Mouse (Mus musculus) MEL (cell line): ENCODE measurements around the gene Abcb1b.

Source experiments
- CTCF ChIP-seq, 3 experiments: IDR thresholded peaks in 2 of 3; conservative IDR thresholded peaks in 1 of 3; 2 replicates each; pipeline ENCODE4 v1.5.1; 2011 to 2012; ENCODE audit warnings: low read length in 3 of 3, low read depth in 2 of 3, mild to moderate bottlenecking in 2 of 3, improper control_type of control experiment in 1 of 3, inconsistent platforms in 1 of 3, mixed read lengths in 1 of 3, moderate library complexity in 1 of 3; ENCODE audit not compliant: control insufficient read depth in 1 of 3, insufficient read depth in 1 of 3, poor library complexity in 1 of 3, severe bottlenecking in 1 of 3
- E2F4 ChIP-seq: IDR thresholded peaks from 2 replicates; pipeline ENCODE4 v1.6.1; 2011; ENCODE audit warnings: low read depth, low read length, improper control_type of control experiment, borderline replicate concordance
- EP300 ChIP-seq, 2 experiments: IDR thresholded peaks; 2 replicates each; pipeline ENCODE4 v1.6.1; 2011; ENCODE audit warnings: improper control_type of control experiment in 2 of 2, low read length in 2 of 2, low read depth in 1 of 2, mild to moderate bottlenecking in 1 of 2
- GABPA ChIP-seq: IDR thresholded peaks from 2 replicates; pipeline ENCODE4 v1.6.1; 2012; ENCODE audit warnings: low read depth, mild to moderate bottlenecking, inconsistent platforms, low read length, improper control_type of control experiment, moderate library complexity
- GATA1 ChIP-seq: IDR thresholded peaks from 2 replicates; pipeline ENCODE4 v1.6.1; 2011; ENCODE audit warnings: low read depth, low read length, improper control_type of control experiment
- MAZ ChIP-seq: IDR thresholded peaks from 2 replicates; pipeline ENCODE4 v1.6.1; 2012; ENCODE audit warnings: low read depth, mild to moderate bottlenecking, inconsistent platforms, low read length, improper control_type of control experiment
- MYC ChIP-seq: IDR thresholded peaks from 2 replicates; pipeline ENCODE4 v1.6.1; 2011; ENCODE audit warnings: low read depth, mild to moderate bottlenecking, low read length, improper control_type of control experiment, moderate library complexity
- POLR2A ChIP-seq, 2 experiments: IDR thresholded peaks; 2 replicates each; pipeline ENCODE4 v1.6.1; 2011 to 2012; ENCODE audit warnings: low read length in 2 of 2, mild to moderate bottlenecking in 2 of 2, control low read depth in 1 of 2, improper control_type of control experiment in 1 of 2, low read depth in 1 of 2, moderate library complexity in 1 of 2; ENCODE audit not compliant: control insufficient read depth in 1 of 2, insufficient read depth in 1 of 2, poor library complexity in 1 of 2
- POLR2AphosphoS5 ChIP-seq: IDR thresholded peaks from 2 replicates; pipeline ENCODE4 v1.6.1; 2012; ENCODE audit warnings: low read depth, borderline replicate concordance, mild to moderate bottlenecking, inconsistent platforms, low read length, moderate library complexity, mixed read lengths
- RCOR1 ChIP-seq: IDR thresholded peaks from 2 replicates; pipeline ENCODE4 v1.6.1; 2012; ENCODE audit warnings: low read depth, mild to moderate bottlenecking, inconsistent platforms, low read length, improper control_type of control experiment
- TAL1 ChIP-seq: IDR thresholded peaks from 2 replicates; pipeline ENCODE4 v1.6.1; 2012; ENCODE audit warnings: mild to moderate bottlenecking, inconsistent platforms, low read length, moderate library complexity, mixed read lengths

DNA sequence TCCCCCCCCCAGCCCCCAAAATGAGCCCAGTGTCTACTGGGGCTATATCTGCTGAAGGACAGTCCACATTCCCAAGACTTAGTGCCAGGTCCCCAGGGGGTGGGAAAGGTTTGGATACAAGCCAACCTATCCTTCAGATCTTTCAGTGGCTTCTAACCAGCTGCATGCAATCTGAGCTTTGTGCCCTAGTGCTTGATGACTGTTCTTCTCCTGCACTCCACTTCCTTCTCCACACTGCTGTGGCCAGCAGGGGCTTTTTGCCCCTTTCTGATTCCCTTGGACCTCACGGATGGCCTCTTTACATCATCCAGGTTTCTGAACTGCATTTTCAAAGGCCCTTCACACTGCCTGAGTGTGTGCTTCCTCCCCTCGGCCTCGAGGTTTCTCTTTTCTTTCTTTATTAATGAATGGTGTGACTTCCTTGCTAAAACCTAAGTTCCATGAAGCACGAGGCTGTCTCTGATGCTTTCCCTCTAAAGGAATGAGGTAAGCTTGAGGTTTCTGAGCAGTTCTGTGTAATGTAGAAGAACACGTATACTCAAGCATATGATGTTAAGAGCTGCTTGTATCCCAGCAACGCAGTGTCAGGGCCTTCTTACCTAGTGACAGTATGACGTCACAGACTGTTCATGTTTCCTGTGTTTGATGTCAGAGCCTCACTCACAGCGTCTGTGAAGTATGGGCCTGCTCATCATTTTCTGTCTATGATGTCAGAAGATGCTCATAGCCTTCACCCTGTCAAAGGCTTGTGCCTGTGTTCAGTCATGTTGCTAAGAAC is 40.9 kb downstream of the Abcb1b start:
- TF ChIP-seq CTCF (IDR thresholded peaks at IDR 0.05 in 2 of 3, conservative IDR thresholded peaks at IDR 0.05 in 1 of 3; ENCODE audit: control insufficient read depth in 1 of 3, insufficient read depth in 1 of 3, low read depth in 2 of 3, low read length in 3 of 3, poor library complexity in 1 of 3, severe bottlenecking in 1 of 3) (no peak), EP300 (IDR thresholded peaks at IDR 0.05; ENCODE audit: low read depth in 1 of 2, low read length in 2 of 2) (no peak), E2F4 (no peak), RCOR1 (no peak), GATA1 (no peak), TAL1 (no peak), POLR2AphosphoS5 (no peak), POLR2A (IDR thresholded peaks at IDR 0.05; ENCODE audit: control insufficient read depth in 1 of 2, insufficient read depth in 1 of 2, low read depth in 1 of 2, low read length in 2 of 2, poor library complexity in 1 of 2) (no peak), GABPA (no peak), MAZ (no peak), MYC (no peak)
